Mouse (Mus musculus) heart, adult 2 months (tissue): ENCODE results near the gene Prn. TPM values are rescaled to one million over a fixed set of nuclear protein-coding genes. Genes with fewer than 3 reads are reported as not detected.

Source experiments
- DNase-seq, 2 experiments: peaks; one replicate each; pipeline ENCODE4 v3.0.0; 2021
- H3K27ac ChIP-seq: fragments of 200-600 bp; 2 replicates; pipeline ENCODE4 v1.8.1; 2022
- H3K27me3 ChIP-seq: fragments of 200-500 bp; 2 replicates; pipeline ENCODE4 v1.6.1; 2012; ENCODE audit warnings: mild to moderate bottlenecking, low read length, inconsistent platforms, mixed read lengths; ENCODE audit not compliant: control insufficient read depth, insufficient read depth
- H3K36me3 ChIP-seq: fragments of 200-500 bp; 2 replicates; pipeline ENCODE4 v1.6.1; 2012; ENCODE audit warnings: low read length, inconsistent platforms; ENCODE audit not compliant: control insufficient read depth, insufficient read depth
- H3K4me1 ChIP-seq: fragments of 200-500 bp; 2 replicates; pipeline ENCODE4 v1.6.1; 2011; ENCODE audit warnings: low read length; ENCODE audit not compliant: control insufficient read depth, insufficient read depth
- H3K4me3 ChIP-seq: fragments of 200-600 bp; 2 replicates; pipeline ENCODE4 v1.8.1; 2022
- H3K79me2 ChIP-seq: fragments of 200-500 bp; replicated peaks from 2 replicates; pipeline ENCODE4 v1.6.1; 2012; ENCODE audit warnings: mild to moderate bottlenecking, inconsistent platforms, low read length, moderate library complexity, mixed read lengths; ENCODE audit not compliant: control insufficient read depth, insufficient read depth
- H3K9ac ChIP-seq: fragments of 200-500 bp; 2 replicates; pipeline ENCODE4 v1.6.1; 2012; ENCODE audit warnings: low read depth, mild to moderate bottlenecking, control low read depth, inconsistent platforms, low read length, mixed read lengths
- CTCF ChIP-seq: fragments of 200-600 bp; IDR thresholded peaks from 2 replicates; pipeline ENCODE4 v1.8.1; 2022; ENCODE audit warnings: antibody characterized with exemption, mild to moderate bottlenecking, moderate library complexity
- EP300 ChIP-seq: fragments of 200-500 bp; IDR thresholded peaks from 2 replicates; pipeline ENCODE4 v1.6.1; 2011; ENCODE audit warnings: low read depth, low read length, control low read depth; ENCODE audit not compliant: insufficient read depth
- POLR2A ChIP-seq: fragments of 200-500 bp; IDR thresholded peaks from 2 replicates; pipeline ENCODE4 v1.6.1; 2011; ENCODE audit warnings: mild to moderate bottlenecking, low read depth, low read length, control low read depth; ENCODE audit not compliant: insufficient read depth
- WGBS: fragments of 180-500 bp; shearing (Covaris S2); methylation state at CpG from one replicate; pipeline ENCODE4 v1.1.7; 2018; 5-methylcytosine and 5-hydroxymethylcytosine counted together
- intact Hi-C: fragments of 180-260 bp; cut with DNase I; formaldehyde crosslinking; loops from one replicate; pipeline ENCODE4 v1.15.1; 2025
- polyA plus RNA-seq: library from polyadenylated mRNA; depleted of rRNA; stranded (reverse); fragments of >200 nt; gene quantifications from 2 replicates; pipeline ENCODE4 v1.2.3, GENCODE M21; 2012
- total RNA-seq, 2 experiments: library from RNA; stranded (reverse); gene quantifications; 2 replicates each; pipeline ENCODE4 v1.2.3; 2021

Gene Prn
- total and polyA plus RNA-seq, 3 experiments: 0.23 TPM; not detected in 2

- H3K4me3 ChIP-seq: no peak overlapping the region
- no peak overlapping the region for H3K9ac ChIP-seq
- WGBS: 17% methylated on average over 9 of the region's 9 CpGs
- H3K27me3 ChIP-seq: no peaks in the 10 kb centered on the region
- H3K27ac ChIP-seq: no peak overlapping the region
- peaks cover 12% of the 10 kb centered on the region for H3K4me1 ChIP-seq
- H3K36me3 ChIP-seq: no peaks in the 10 kb centered on the region
- TF ChIP-seq POLR2A: 0 out of 2 replicates have a peak, but pooled peaks have one; percentile 18
- TF ChIP-seq CTCF: no peak
- peak; percentile 68 for TF ChIP-seq EP300
- no peaks in the 10 kb centered on the region for H3K79me2 ChIP-seq
- intact Hi-C loops: loop anchor here (2.0 kb wide), 1 partner anchor 21 kb away; no protein-coding TSS in a partner anchor
- peak; percentile 24 to 59 for DNase-seq
Measured at GRCm38 (mm10) chr2:131957731-131958222, 48.0 kb downstream of the Prn start.

- no peak overlapping the region for H3K9ac ChIP-seq
- 69% methylated on average over 2 of the region's 2 CpGs for WGBS
- intact Hi-C loops: no loop called here
Measured at GRCm38 (mm10) chr2:131961671-131962070, 51.9 kb downstream of the Prn start.

GRCm38 (mm10) chr2:131970597-131970996, 60.8 kb downstream of the Prn start:
- no peak overlapping the region for H3K27ac ChIP-seq
- intact Hi-C loops: no loop called here
- H3K4me3 ChIP-seq: no peak overlapping the region
- TF ChIP-seq POLR2A: no peak
- H3K9ac ChIP-seq: no peak overlapping the region
- H3K36me3 ChIP-seq: no peaks in the 10 kb centered on the region
- H3K4me1 ChIP-seq: no peaks in the 10 kb centered on the region
- H3K79me2 ChIP-seq: no peaks in the 10 kb centered on the region
- H3K27me3 ChIP-seq: no peaks in the 10 kb centered on the region
- 72% methylated on average over 2 of the region's 2 CpGs for WGBS
- no peak for DNase-seq

More at GRCm38 (mm10) chr2:131961671-131962070, 51.9 kb downstream of the Prn start:
- Histone ChIP-seq H3K4me1 (peaks cover 9% of the 10 kb centered on the region), H3K36me3 (no peaks in the 10 kb centered on the region), H3K27me3 (no peaks in the 10 kb centered on the region), H3K4me3 (no peak overlapping the region), H3K79me2 (no peaks in the 10 kb centered on the region), H3K27ac (no peak overlapping the region)
- DNase-seq: no peak
- TF ChIP-seq EP300 (no peak), POLR2A (no peak), CTCF (no peak)

- TF ChIP-seq EP300: no peak
- no peak for TF ChIP-seq POLR2A
- no peak for TF ChIP-seq CTCF
- H3K36me3 ChIP-seq: no peaks in the 10 kb centered on the region
- intact Hi-C loops: no loop called here
Measured at GRCm38 (mm10) chr2:131971098-131971497, 61.3 kb downstream of the Prn start.

GRCm38 (mm10) chr2:131976663-131977062, 66.9 kb downstream of the Prn start:
- no peaks in the 10 kb centered on the region for H3K36me3 ChIP-seq
- TF ChIP-seq CTCF: no peak
- no peak for TF ChIP-seq POLR2A
- no peak for TF ChIP-seq EP300
- intact Hi-C loops: no loop called here
- no peak overlapping the region for H3K4me3 ChIP-seq
- no peaks in the 10 kb centered on the region for H3K27me3 ChIP-seq
- WGBS: 83% methylated on average over 3 of the region's 3 CpGs
- H3K9ac ChIP-seq: no peak overlapping the region
- H3K79me2 ChIP-seq: no peaks in the 10 kb centered on the region
- DNase-seq: no peak
- H3K4me1 ChIP-seq: no peaks in the 10 kb centered on the region; the same call in 1 of the 2 replicates
- no peak overlapping the region for H3K27ac ChIP-seq

More at GRCm38 (mm10) chr2:131971098-131971497, 61.3 kb downstream of the Prn start:
- WGBS: 52% methylated on average over 4 of the region's 4 CpGs
- Histone ChIP-seq H3K9ac (no peak overlapping the region), H3K4me3 (no peak overlapping the region), H3K27me3 (no peaks in the 10 kb centered on the region), H3K79me2 (no peaks in the 10 kb centered on the region), H3K27ac (no peak overlapping the region), H3K4me1 (no peaks in the 10 kb centered on the region)
- no peak for DNase-seq

- Histone ChIP-seq H3K9ac (no peak overlapping the region), H3K4me3 (no peak overlapping the region)
Measured at GRCm38 (mm10) chr2:131980866-131981265, 71.1 kb downstream of the Prn start.

More at GRCm38 (mm10) chr2:131980866-131981265, 71.1 kb downstream of the Prn start:
- 13% methylated on average over 9 of the region's 9 CpGs for WGBS
- H3K4me1 ChIP-seq: no peaks in the 10 kb centered on the region; the same call in 1 of the 2 replicates
- H3K79me2 ChIP-seq: no peaks in the 10 kb centered on the region
- no peaks in the 10 kb centered on the region for H3K36me3 ChIP-seq
- intact Hi-C loops: loop anchor here (5.0 kb wide), 1 partner anchor 81 kb away; no protein-coding TSS in a partner anchor
- DNase-seq: peak in 1 of 2 experiments; percentile 60
- no peak for TF ChIP-seq CTCF
- no peak for TF ChIP-seq EP300
- no peak for TF ChIP-seq POLR2A
- H3K27me3 ChIP-seq: no peaks in the 10 kb centered on the region
- no peak overlapping the region for H3K27ac ChIP-seq
